Mouse (Mus musculus) frontal cortex, adult 2 months (tissue): ENCODE measurements at regions not wholly inside any gene's neighbourhood (a gene's known extent, or its start where the extent isn't known, plus 50 kb on each side); places are given as distances from the start of the nearest gene placed in this dataset.
A peak's percentile ranks its signal among the peaks of the same experiment; 100 is the strongest.
"Not testable (repeated sequence)": the region's sequence is repeated elsewhere in the genome, so short reads cannot be mapped to it uniquely, and the experiment has no call there.

Experiments
- DNase-seq, 2 experiments: peaks; one replicate each; pipeline ENCODE4 v3.0.0; 2022; ENCODE audit warnings: low spot score in 1 of 2; ENCODE audit errors: extremely low spot score in 1 of 2

- DNase-seq = peak in 1 of 2 experiments; percentile 60
Observed at GRCm38 (mm10) chr1:103986867-103987266, 781.5 kb upstream of the Cdh20 start.

GRCm38 (mm10) chr1:104002906-104003305 is 765.4 kb upstream of the Cdh20 start:
- DNase-seq = not testable (repeated sequence)

- DNase-seq = no peak
Observed at GRCm38 (mm10) chr1:104029670-104030069, 738.7 kb upstream of the Cdh20 start.

- no peak for DNase-seq
Observed at GRCm38 (mm10) chr1:104048440-104048839, 719.9 kb upstream of the Cdh20 start.

- peak in 1 of 2 experiments; percentile 3 for DNase-seq
Observed at GRCm38 (mm10) chr1:104049169-104049948, 719.0 kb upstream of the Cdh20 start.
